Mouse (Mus musculus): ENCODE data around the gene Pcdh10. TPM values are rescaled to one million over a fixed set of nuclear protein-coding genes. Genes with fewer than 3 reads are reported as not detected.
A peak's percentile ranks its signal among the peaks of the same experiment; 100 is the strongest.

The Pcdh10 gene
- 0.43 and 0.76 TPM in 2 replicates for polyA plus RNA-seq (2014; fragmentation: Nextera tagmentation; extraction: Ambion mirVana)

GRCm38 (mm10) chr3:45378145-45378544 lies at the start of gene Pcdh10:
Pcdh10 (plus strand) TSS chr3:45378398.
- Histone ChIP-seq H3K9me3 (replicated peaks; ENCODE audit: control insufficient read depth, low read length) (no peaks in the 10 kb centered on the region), H3K36me3 (ENCODE audit: control insufficient read depth, insufficient read depth, low read length) (no peaks in the 10 kb centered on the region), H3K27me3 (ENCODE audit: control insufficient read depth, insufficient read depth, low read length) (peaks cover 50% of the 10 kb centered on the region), H3K9ac (ENCODE audit: low read depth, low read length) (0 out of 2 replicates have a peak within 1 kb of the TSS, but pooled peaks have one; percentile 34), H3K4me1 (ENCODE audit: control insufficient read depth, insufficient read depth, low read length) (peaks cover 7% of the 10 kb centered on the region; the same call in 1 of the 2 replicates), H3K4me3 (ENCODE audit: low read depth, low read length) (peak within 1 kb of the TSS; percentile 61), H3K4me2 (peak within 1 kb of the TSS; percentile 99), H3K27ac (ENCODE audit: low read depth, low read length) (no peak within 1 kb of the TSS)
- peak; percentile 83 for ATAC-seq (replicated peaks; ENCODE audit: insufficient number of reproducible peaks, low FRiP score, low TSS enrichment)
- WGBS (ENCODE audit: insufficient replicate concordance), result 0% methylated on average over 26 of the region's 26 CpGs

GRCm38 (mm10) chr3:45355919-45356318 lies 22.3 kb upstream of the Pcdh10 start:
- no peaks in the 10 kb centered on the region for H3K9me3 ChIP-seq (replicated peaks; ENCODE audit: control insufficient read depth, low read length)
- H3K36me3 ChIP-seq (ENCODE audit: control insufficient read depth, insufficient read depth, low read length), result no peaks in the 10 kb centered on the region
- H3K27ac ChIP-seq (ENCODE audit: low read depth, low read length), result no peak overlapping the region
- no peak overlapping the region for H3K4me3 ChIP-seq (ENCODE audit: low read depth, low read length)
- WGBS (ENCODE audit: insufficient replicate concordance), result 81% methylated on average over 1 of the region's 1 CpGs
- no peak overlapping the region for H3K9ac ChIP-seq (ENCODE audit: low read depth, low read length)
- no peak overlapping the region for H3K4me2 ChIP-seq
- no peak for ATAC-seq (replicated peaks; ENCODE audit: insufficient number of reproducible peaks, low FRiP score, low TSS enrichment)
- no peaks in the 10 kb centered on the region for H3K27me3 ChIP-seq (ENCODE audit: control insufficient read depth, insufficient read depth, low read length)
- no peaks in the 10 kb centered on the region for H3K4me1 ChIP-seq (ENCODE audit: control insufficient read depth, insufficient read depth, low read length)

GRCm38 (mm10) chr3:45368952-45369351 lies 9.2 kb upstream of the Pcdh10 start:
- 39% methylated on average over 1 of the region's 1 CpGs for WGBS (ENCODE audit: insufficient replicate concordance)
- Histone ChIP-seq H3K27ac (ENCODE audit: low read depth, low read length) (no peak overlapping the region), H3K9ac (ENCODE audit: low read depth, low read length) (no peak overlapping the region), H3K4me1 (ENCODE audit: control insufficient read depth, insufficient read depth, low read length) (no peaks in the 10 kb centered on the region), H3K4me3 (ENCODE audit: low read depth, low read length) (no peak overlapping the region), H3K27me3 (ENCODE audit: control insufficient read depth, insufficient read depth, low read length) (no peaks in the 10 kb centered on the region), H3K4me2 (no peak overlapping the region), H3K36me3 (ENCODE audit: control insufficient read depth, insufficient read depth, low read length) (no peaks in the 10 kb centered on the region), H3K9me3 (replicated peaks; ENCODE audit: control insufficient read depth, low read length) (no peaks in the 10 kb centered on the region)
- ATAC-seq (replicated peaks; ENCODE audit: insufficient number of reproducible peaks, low FRiP score, low TSS enrichment), result no peak

GRCm38 (mm10) chr3:45375761-45376500 lies 2.3 kb upstream of the Pcdh10 start:
- H3K9me3 ChIP-seq (replicated peaks; ENCODE audit: control insufficient read depth, low read length), result no peaks in the 10 kb centered on the region
- peaks cover 37% of the 10 kb centered on the region for H3K27me3 ChIP-seq (ENCODE audit: control insufficient read depth, insufficient read depth, low read length)
- no peak overlapping the region for H3K9ac ChIP-seq (ENCODE audit: low read depth, low read length)
- peaks cover 4% of the 10 kb centered on the region; the same call in 1 of the 2 replicates for H3K4me1 ChIP-seq (ENCODE audit: control insufficient read depth, insufficient read depth, low read length)
- under 1% methylated on average over 27 of the region's 27 CpGs for WGBS (ENCODE audit: insufficient replicate concordance)
- H3K27ac ChIP-seq (ENCODE audit: low read depth, low read length), result no peak overlapping the region
- H3K36me3 ChIP-seq (ENCODE audit: control insufficient read depth, insufficient read depth, low read length), result no peaks in the 10 kb centered on the region
- peak overlapping the region; percentile 61 for H3K4me3 ChIP-seq (ENCODE audit: low read depth, low read length)
- ATAC-seq (replicated peaks; ENCODE audit: insufficient number of reproducible peaks, low FRiP score, low TSS enrichment), result no peak
- peak overlapping the region; percentile 99 for H3K4me2 ChIP-seq

GRCm38 (mm10) chr3:45376501-45377390 lies 1.5 kb upstream of the Pcdh10 start:
- no peak for ATAC-seq (replicated peaks; ENCODE audit: insufficient number of reproducible peaks, low FRiP score, low TSS enrichment)
- peak overlapping the region; percentile 61 for H3K4me3 ChIP-seq (ENCODE audit: low read depth, low read length)
- peaks cover 7% of the 10 kb centered on the region; the same call in 1 of the 2 replicates for H3K4me1 ChIP-seq (ENCODE audit: control insufficient read depth, insufficient read depth, low read length)
- H3K4me2 ChIP-seq, result peak overlapping the region; percentile 99
- H3K9ac ChIP-seq (ENCODE audit: low read depth, low read length), result 0 out of 2 replicates have a peak overlapping the region, but pooled peaks have one; percentile 34
- under 1% methylated on average over 59 of the region's 59 CpGs for WGBS (ENCODE audit: insufficient replicate concordance)
- no peaks in the 10 kb centered on the region for H3K36me3 ChIP-seq (ENCODE audit: control insufficient read depth, insufficient read depth, low read length)
- no peak overlapping the region for H3K27ac ChIP-seq (ENCODE audit: low read depth, low read length)
- peaks cover 45% of the 10 kb centered on the region for H3K27me3 ChIP-seq (ENCODE audit: control insufficient read depth, insufficient read depth, low read length)
- H3K9me3 ChIP-seq (replicated peaks; ENCODE audit: control insufficient read depth, low read length), result no peaks in the 10 kb centered on the region

GRCm38 (mm10) chr3:45377391-45377998 lies 703 bp upstream of the Pcdh10 start:
- peak overlapping the region; percentile 61 for H3K4me3 ChIP-seq (ENCODE audit: low read depth, low read length)
- WGBS (ENCODE audit: insufficient replicate concordance), result 1% methylated on average over 26 of the region's 26 CpGs
- H3K36me3 ChIP-seq (ENCODE audit: control insufficient read depth, insufficient read depth, low read length), result no peaks in the 10 kb centered on the region
- peaks cover 7% of the 10 kb centered on the region; the same call in 1 of the 2 replicates for H3K4me1 ChIP-seq (ENCODE audit: control insufficient read depth, insufficient read depth, low read length)
- peaks cover 50% of the 10 kb centered on the region for H3K27me3 ChIP-seq (ENCODE audit: control insufficient read depth, insufficient read depth, low read length)
- no peak overlapping the region for H3K27ac ChIP-seq (ENCODE audit: low read depth, low read length)
- peak overlapping the region; percentile 99 for H3K4me2 ChIP-seq
- H3K9ac ChIP-seq (ENCODE audit: low read depth, low read length), result 0 out of 2 replicates have a peak overlapping the region, but pooled peaks have one; percentile 34
- no peak for ATAC-seq (replicated peaks; ENCODE audit: insufficient number of reproducible peaks, low FRiP score, low TSS enrichment)
- no peaks in the 10 kb centered on the region for H3K9me3 ChIP-seq (replicated peaks; ENCODE audit: control insufficient read depth, low read length)

- 0% methylated on average over 20 of the region's 29 CpGs for WGBS (ENCODE audit: insufficient replicate concordance)
- Histone ChIP-seq H3K27me3 (ENCODE audit: control insufficient read depth, insufficient read depth, low read length) (peaks cover 46% of the 10 kb centered on the region), H3K9me3 (replicated peaks; ENCODE audit: control insufficient read depth, low read length) (no peaks in the 10 kb centered on the region), H3K4me1 (ENCODE audit: control insufficient read depth, insufficient read depth, low read length) (peaks cover 7% of the 10 kb centered on the region; the same call in 1 of the 2 replicates), H3K36me3 (ENCODE audit: control insufficient read depth, insufficient read depth, low read length) (no peaks in the 10 kb centered on the region), H3K9ac (ENCODE audit: low read depth, low read length) (no peak overlapping the region), H3K4me2 (peak overlapping the region; percentile 99), H3K4me3 (ENCODE audit: low read depth, low read length) (peak overlapping the region; percentile 61), H3K27ac (ENCODE audit: low read depth, low read length) (no peak overlapping the region)
- ATAC-seq (replicated peaks; ENCODE audit: insufficient number of reproducible peaks, low FRiP score, low TSS enrichment), result no peak
These were observed 1.4 kb downstream of the Pcdh10 start for GRCm38 (mm10) chr3:45379541-45379971.
